Mouse (Mus musculus) thymus, postnatal 0 days (tissue): ENCODE measurements around the gene Cwc22. TPM values are rescaled to one million over a fixed set of nuclear protein-coding genes. Genes with fewer than 3 reads are reported as not detected.

ENCODE experiments used
- DNase-seq: peaks from one replicate; pipeline ENCODE4 v3.0.0-alpha.2; 2015; ENCODE audit warnings: low spot score
- polyA plus RNA-seq: library from polyadenylated mRNA; unstranded; fragments of >200 nt; fragmentation: Nextera tagmentation; extraction: Ambion mirVana; gene quantifications from 2 replicates; pipeline ENCODE4 v1.2.1, GENCODE M21; 2015

The Cwc22 gene
- polyA plus RNA-seq, 1 experiment from 2014 or later = 25.8 TPM

GRCm38 (mm10) chr2:77925187-77925924, 20.8 kb downstream of the Cwc22 start:
- DNase-seq = no peak

GRCm38 (mm10) chr2:77924003-77924402, 22.2 kb downstream of the Cwc22 start:
- no peak for DNase-seq

GRCm38 (mm10) chr2:77923182-77923581, 23.0 kb downstream of the Cwc22 start:
- DNase-seq = no peak

GRCm38 (mm10) chr2:77921307-77921706, 24.9 kb downstream of the Cwc22 start:
- no peak for DNase-seq

- DNase-seq = no peak
Measured at GRCm38 (mm10) chr2:77920621-77921020, 25.6 kb downstream of the Cwc22 start.

GRCm38 (mm10) chr2:77918474-77918873, 27.7 kb downstream of the Cwc22 start:
- no peak for DNase-seq

- DNase-seq = no peak
Measured at GRCm38 (mm10) chr2:77918006-77918405, 28.2 kb downstream of the Cwc22 start.

GRCm38 (mm10) chr2:77917360-77917734, 28.8 kb downstream of the Cwc22 start:
- DNase-seq = no peak

GRCm38 (mm10) chr2:77916586-77917359, 29.4 kb downstream of the Cwc22 start:
- DNase-seq = no peak

- no peak for DNase-seq
Measured at GRCm38 (mm10) chr2:77915187-77915586, 31.0 kb downstream of the Cwc22 start.

- DNase-seq = no peak
Measured at GRCm38 (mm10) chr2:77913628-77914027, 32.5 kb downstream of the Cwc22 start.

GRCm38 (mm10) chr2:77912197-77912596, 34.0 kb downstream of the Cwc22 start:
- DNase-seq = no peak

- DNase-seq = no peak
Measured at GRCm38 (mm10) chr2:77911452-77911851, 34.7 kb downstream of the Cwc22 start.

GRCm38 (mm10) chr2:77910216-77910615, 36.0 kb downstream of the Cwc22 start:
- no peak for DNase-seq

- DNase-seq = no peak
Measured at GRCm38 (mm10) chr2:77907164-77907563, 39.0 kb downstream of the Cwc22 start.

GRCm38 (mm10) chr2:77905023-77905422, 41.2 kb downstream of the Cwc22 start:
- no peak for DNase-seq

GRCm38 (mm10) chr2:77904495-77904894, 41.7 kb downstream of the Cwc22 start:
- DNase-seq = no peak

GRCm38 (mm10) chr2:77903979-77904378, 42.2 kb downstream of the Cwc22 start:
- DNase-seq = no peak

GRCm38 (mm10) chr2:77903098-77903497, 43.1 kb downstream of the Cwc22 start:
- no peak for DNase-seq

- no peak for DNase-seq
Measured at GRCm38 (mm10) chr2:77901269-77901668, 44.9 kb downstream of the Cwc22 start.

GRCm38 (mm10) chr2:77900741-77901140, 45.4 kb downstream of the Cwc22 start:
- no peak for DNase-seq

- DNase-seq = no peak
Measured at GRCm38 (mm10) chr2:77900111-77900510, 46.1 kb downstream of the Cwc22 start.

- no peak for DNase-seq
Measured at GRCm38 (mm10) chr2:77898436-77898835, 47.7 kb downstream of the Cwc22 start.
